Comparison of ENCODE assay signal across 23 mouse cellular contexts in genomic region chr1:30716346-30716745, GRCm38 (mm10).
"Had no signal": no experiment of that assay in that cellular context is flagged by ENCODE, and none has a peak within 500 bp of the region (broad histone marks: within the 10 kb centered on the region; RNA-seq: fewer than 3 reads in every experiment).

No protein-coding gene starts in this region.

- H3K4me3 ChIP-seq: limb, embryonic 10.5 days; limb, embryonic 13.5 days; liver, embryonic 12.5 days; liver, embryonic 15.5 days; lung, embryonic 15.5 days; megakaryocyte, embryonic 14.5 days; midbrain, embryonic 10.5 days; myocyte; neural tube, embryonic 13.5 days had no signal

- H3K4me2 ChIP-seq: limb, embryonic 13.5 days; liver, embryonic 12.5 days; liver, embryonic 15.5 days; lung, embryonic 15.5 days; neural tube, embryonic 13.5 days had no signal

- DNase-seq: kidney, adult 2 months; kidney, postnatal 25 days; liver; lung, adult 18-20 months; lung, postnatal 10 days; lung, postnatal 36 days; retina, postnatal 1 day; right cerebral cortex, postnatal 25 days; spleen, adult 18-20 months; thymus, adult 2 months; thymus, postnatal 14 days; thymus, postnatal 4 days had no signal

- H3K27me3 ChIP-seq: limb, embryonic 13.5 days; liver, embryonic 12.5 days; liver, embryonic 15.5 days; lung, embryonic 15.5 days; megakaryocyte, embryonic 14.5 days; neural tube, embryonic 13.5 days had no signal

- H3K36me3 ChIP-seq: limb, embryonic 10.5 days; limb, embryonic 13.5 days; liver, embryonic 12.5 days; liver, embryonic 15.5 days; lung, embryonic 15.5 days; midbrain, embryonic 10.5 days; neural tube, embryonic 13.5 days had no signal

- H3K9ac ChIP-seq: limb, embryonic 13.5 days; liver, embryonic 12.5 days; liver, embryonic 15.5 days; lung, embryonic 15.5 days; neural tube, embryonic 13.5 days had no signal

- H3K27ac ChIP-seq: kidney, postnatal 0 days; limb, embryonic 10.5 days; limb, embryonic 13.5 days; liver, embryonic 12.5 days; liver, embryonic 15.5 days; lung, embryonic 15.5 days; midbrain, embryonic 10.5 days; neural tube, embryonic 13.5 days had no signal

- H3K4me1 ChIP-seq: limb, embryonic 10.5 days; limb, embryonic 13.5 days; liver, embryonic 12.5 days; liver, embryonic 15.5 days; megakaryocyte, embryonic 14.5 days; midbrain, embryonic 10.5 days; neural tube, embryonic 13.5 days had no signal

- ATAC-seq: intestine, postnatal 0 days; liver, embryonic 12.5 days had no signal

- H3K9me3 ChIP-seq: limb, embryonic 10.5 days; liver, embryonic 15.5 days; lung, embryonic 15.5 days had no signal
